Comparison of ENCODE assay signal across 8 mouse cellular contexts in the genomic region with DNA sequence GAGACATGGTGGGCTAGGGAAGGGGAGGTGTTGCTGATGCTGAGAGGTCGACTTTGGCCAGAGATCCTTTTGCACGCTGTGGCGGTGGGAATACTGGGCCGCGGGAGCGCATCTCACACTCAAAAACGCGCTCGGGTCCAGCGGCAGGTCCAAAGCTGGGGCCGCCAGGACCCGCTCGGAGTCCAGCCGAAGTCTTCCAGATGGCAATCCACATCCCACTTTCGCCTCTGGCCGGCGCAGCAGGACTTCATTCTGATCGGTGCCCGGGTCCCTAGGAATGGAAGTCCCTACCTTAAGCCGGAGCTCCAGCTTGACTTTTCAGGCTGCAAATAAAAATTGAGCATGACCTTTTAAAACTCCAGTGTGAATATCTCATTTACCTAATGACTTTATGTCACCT. TPM values are rescaled to one million over a fixed set of nuclear protein-coding genes. Genes with fewer than 3 reads are reported as not detected.
DNase-seq lines count a peak whose midpoint lies in the region; ATAC-seq and TF ChIP-seq lines count a peak whose summit lies in the region.

No protein-coding gene starts in this region.

- 0 out of 2 replicates have a peak, but pooled peaks cover 8% of the 10 kb centered on the region for H3K27me3 ChIP-seq in forebrain, embryonic 14.5 days (replicated peaks; ENCODE audit: control insufficient read depth, insufficient read depth, low read length)
- H3K27me3 ChIP-seq in intestine, postnatal 0 days (replicated peaks; ENCODE audit: control insufficient read depth, insufficient read depth, low read length): peaks cover 61% of the 10 kb centered on the region

- no peaks in the 10 kb centered on the region for H3K9me3 ChIP-seq in forebrain, embryonic 14.5 days (replicated peaks; ENCODE audit: control insufficient read depth, low read length)
- no peaks in the 10 kb centered on the region for H3K9me3 ChIP-seq in intestine, postnatal 0 days (ENCODE audit: control insufficient read depth)

- H3K4me3 ChIP-seq in forebrain, embryonic 14.5 days (ENCODE audit: low read depth, low read length): peak overlapping the region; percentile 34
- H3K4me3 ChIP-seq in intestine, postnatal 0 days (ENCODE audit: low read depth, low read length): peak overlapping the region; percentile 52

- TF ChIP-seq CTCF in intestine, postnatal 0 days (IDR thresholded peaks at IDR 0.05; ENCODE audit: low read depth): no peak

- no peaks in the 10 kb centered on the region for H3K36me3 ChIP-seq in forebrain, embryonic 14.5 days (ENCODE audit: control insufficient read depth, insufficient read depth, low read length)
- H3K36me3 ChIP-seq in intestine, postnatal 0 days (ENCODE audit: control insufficient read depth, insufficient read depth): no peaks in the 10 kb centered on the region

- peak; percentile 15 for ATAC-seq in forebrain, embryonic 14.5 days
- ATAC-seq in intestine, postnatal 0 days: no peak

- DNase-seq in ES-CJ7 (ENCODE audit: low read depth, low spot score): peak; percentile 26
- DNase-seq in adrenal gland, adult 18-20 months (ENCODE audit: low spot score in 2 of 2): peak; percentile 46 to 56
- no peak for DNase-seq in forebrain, embryonic 14.5 days (ENCODE audit: low spot score)
- peak; percentile 27 for DNase-seq in lung, postnatal 10 days
- DNase-seq in Muller cell, postnatal 12 days (ENCODE audit: inconsistent ontology term): no peak
- DNase-seq in cerebellum, adult 18-20 months: no peak
- no peak for DNase-seq in B cell, adult 2 months

- peak overlapping the region; percentile 86 for H3K27ac ChIP-seq in forebrain, embryonic 14.5 days (ENCODE audit: low read depth, low read length)
- H3K27ac ChIP-seq in intestine, postnatal 0 days (ENCODE audit: low read depth, low read length): no peak overlapping the region

- 1% methylated on average over 20 of the region's 20 CpGs for WGBS in forebrain, embryonic 14.5 days
- WGBS in intestine, postnatal 0 days: 2% methylated on average over 20 of the region's 20 CpGs

- H3K4me2 ChIP-seq in forebrain, embryonic 14.5 days (ENCODE audit: low read length): peak overlapping the region; percentile 81
- peak overlapping the region; percentile 78 for H3K4me2 ChIP-seq in intestine, postnatal 0 days (replicated peaks; ENCODE audit: low read depth)

- H3K4me1 ChIP-seq in forebrain, embryonic 14.5 days (ENCODE audit: control insufficient read depth, insufficient read depth, low read length): peaks cover 15% of the 10 kb centered on the region; the same call in 1 of the 2 replicates
- H3K4me1 ChIP-seq in intestine, postnatal 0 days (replicated peaks; ENCODE audit: control insufficient read depth, insufficient read depth, low read length): no peaks in the 10 kb centered on the region; the same call in 1 of the 2 replicates

- peak overlapping the region; percentile 99 for H3K9ac ChIP-seq in forebrain, embryonic 14.5 days (ENCODE audit: low read length)
- peak overlapping the region; percentile 40; the same call in 1 of the 2 replicates for H3K9ac ChIP-seq in intestine, postnatal 0 days (ENCODE audit: low read depth, low read length)

RNA-seq across cellular contexts. Expression of a gene that starts 9.8 kb away (rescaled TPM):
- total RNA-seq in adrenal gland, adult 18-20 months (2021): 100 to 1,000 TPM; 216 to 279 TPM
- polyA plus RNA-seq in forebrain, embryonic 14.5 days (2014; fragmentation: Nextera tagmentation; extraction: Ambion mirVana): 99.1 and 114 TPM in 2 replicates
- 13.1 and 14.0 TPM in 2 replicates for polyA plus RNA-seq in intestine, postnatal 0 days (2015; fragmentation: Nextera tagmentation; extraction: Ambion mirVana)

Comparison
In these comparisons a context has a peak if more than half of its experiments do, and no peak if none do; other contexts are left out.
1. DNase-seq: peak in ES-CJ7 (single experiment), adrenal gland, adult 18-20 months (2 of 2) and lung, postnatal 10 days (single experiment); none in forebrain, embryonic 14.5 days (single experiment), Muller cell, postnatal 12 days (single experiment), cerebellum, adult 18-20 months (0 of 2) and B cell, adult 2 months (0 of 2).